Mouse (Mus musculus) CH12.LX (cell line): Measurements from ENCODE around the gene Serbp1. TPM values are rescaled to one million over a fixed set of nuclear protein-coding genes. Genes with fewer than 3 reads are reported as not detected.

ENCODE experiments used
- DNase-seq: peaks from one replicate; pipeline ENCODE4 v3.0.0-alpha.2; 2013; ENCODE audit errors: extremely low read depth
- H3K27ac ChIP-seq: 2 replicates; pipeline ENCODE4 v1.5.1; 2012; ENCODE audit warnings: low read depth, mild to moderate bottlenecking, control low read depth, moderate library complexity; ENCODE audit not compliant: insufficient read depth
- H3K27me3 ChIP-seq: replicated peaks from 2 replicates; pipeline ENCODE3; 2012; ENCODE audit warnings: inconsistent platforms
- H3K36me3 ChIP-seq, 2 experiments: replicated peaks in 1 of 2; 2 replicates each; pipeline versions ENCODE3 to v1.6.1; 2012; ENCODE audit warnings: inconsistent platforms in 1 of 2, low read length in 1 of 2, mild to moderate bottlenecking in 1 of 2, mixed read lengths in 1 of 2, moderate library complexity in 1 of 2; ENCODE audit not compliant: control insufficient read depth in 1 of 2, insufficient read depth in 1 of 2
- H3K4me1 ChIP-seq, 2 experiments: 2 replicates each; pipeline ENCODE4 v1.6.1; 2012; ENCODE audit warnings: inconsistent platforms in 1 of 2, moderate library complexity in 1 of 2; ENCODE audit not compliant: insufficient read depth in 2 of 2, control insufficient read depth in 1 of 2
- H3K4me2 ChIP-seq: 2 replicates; pipeline ENCODE4 v1.6.1; 2012; ENCODE audit warnings: low read depth, mild to moderate bottlenecking, control low read depth; ENCODE audit not compliant: poor library complexity, insufficient read depth, severe bottlenecking
- H3K4me3 ChIP-seq, 3 experiments: fragments of 150-350 bp in 1 of 3; sonication (generic) in 1 of 3; replicated peaks in 1 of 3; 2 replicates each; pipeline versions ENCODE3 to v1.5.1; 2011 to 2012; ENCODE audit warnings: low read depth in 2 of 3, low read length in 2 of 3, mild to moderate bottlenecking in 2 of 3, moderate library complexity in 2 of 3, control low read depth in 1 of 3, improper control_type of control experiment in 1 of 3, inconsistent platforms in 1 of 3, mixed read lengths in 1 of 3; ENCODE audit not compliant: poor library complexity in 1 of 3
- H3K79me2 ChIP-seq: replicated peaks from 2 replicates; pipeline ENCODE4 v1.6.1; 2012; ENCODE audit warnings: mild to moderate bottlenecking, moderate library complexity; ENCODE audit not compliant: control insufficient read depth, poor library complexity, insufficient read depth, severe bottlenecking; ENCODE audit errors: extremely low read depth
- H3K9ac ChIP-seq: 2 replicates; pipeline ENCODE4 v1.6.1; 2012; ENCODE audit warnings: low read depth, mild to moderate bottlenecking, control low read depth, moderate library complexity; ENCODE audit not compliant: insufficient read depth
- H3K9me3 ChIP-seq: replicated peaks from 2 replicates; pipeline ENCODE3; 2012; ENCODE audit warnings: low read length, inconsistent platforms, mixed read lengths
- BHLHE40 ChIP-seq: IDR thresholded peaks from 2 replicates; pipeline ENCODE4 v1.6.1; 2011; ENCODE audit warnings: mild to moderate bottlenecking, low read depth, low read length, improper control_type of control experiment
- CHD1 ChIP-seq: IDR thresholded peaks from 2 replicates; pipeline ENCODE4 v1.6.1; 2012; ENCODE audit warnings: low read depth, low read length, improper control_type of control experiment, inconsistent platforms
- CTCF ChIP-seq, 2 experiments: IDR thresholded peaks in 1 of 2; conservative IDR thresholded peaks in 1 of 2; 2 replicates each; pipeline ENCODE4 v1.5.1; 2011 to 2012; ENCODE audit warnings: low read depth in 2 of 2, low read length in 2 of 2, improper control_type of control experiment in 1 of 2, inconsistent platforms in 1 of 2, mild to moderate bottlenecking in 1 of 2, moderate library complexity in 1 of 2
- ELF1 ChIP-seq: IDR thresholded peaks from 2 replicates; pipeline ENCODE4 v1.6.1; 2014; ENCODE audit warnings: low read depth, mild to moderate bottlenecking, inconsistent platforms, low read length, improper control_type of control experiment
- EP300 ChIP-seq: IDR thresholded peaks from 2 replicates; pipeline ENCODE4 v1.6.1; 2011; ENCODE audit warnings: low read length, improper control_type of control experiment
- ETS1 ChIP-seq: conservative IDR thresholded peaks from 2 replicates; pipeline ENCODE4 v1.6.1; 2012; ENCODE audit warnings: low read depth, mild to moderate bottlenecking, inconsistent platforms, low read length, improper control_type of control experiment, moderate library complexity
- IRF4 ChIP-seq: IDR thresholded peaks from 2 replicates; pipeline ENCODE4 v1.6.1; 2014; ENCODE audit warnings: low read depth, mild to moderate bottlenecking, inconsistent platforms, low read length, improper control_type of control experiment
- JUND ChIP-seq: conservative IDR thresholded peaks from 2 replicates; pipeline ENCODE4 v1.6.1; 2011; ENCODE audit warnings: low read depth, low read length, improper control_type of control experiment
- KAT2A ChIP-seq: IDR thresholded peaks from 2 replicates; pipeline ENCODE4 v1.6.1; 2012; ENCODE audit warnings: low read length, improper control_type of control experiment, inconsistent platforms; ENCODE audit not compliant: insufficient replicate concordance
- MAFK ChIP-seq: IDR thresholded peaks from 2 replicates; pipeline ENCODE4 v1.6.1; 2011; ENCODE audit warnings: low read length, improper control_type of control experiment; ENCODE audit not compliant: insufficient replicate concordance
- MAZ ChIP-seq: IDR thresholded peaks from 2 replicates; pipeline ENCODE4 v1.6.1; 2012; ENCODE audit warnings: low read depth, mild to moderate bottlenecking, inconsistent platforms, low read length, improper control_type of control experiment, moderate library complexity
- MEF2A ChIP-seq: IDR thresholded peaks from 2 replicates; pipeline ENCODE4 v1.6.1; 2014; ENCODE audit warnings: low read depth, mild to moderate bottlenecking, inconsistent platforms, low read length, improper control_type of control experiment, borderline replicate concordance
- MXI1 ChIP-seq: IDR thresholded peaks from 2 replicates; pipeline ENCODE4 v1.6.1; 2011; ENCODE audit warnings: mild to moderate bottlenecking, low read depth, low read length, improper control_type of control experiment
- PAX5 ChIP-seq: IDR thresholded peaks from 2 replicates; pipeline ENCODE4 v1.6.1; 2012; ENCODE audit warnings: low read length, inconsistent platforms, mixed read lengths
- RAD21 ChIP-seq: IDR thresholded peaks from 2 replicates; pipeline ENCODE4 v1.6.1; 2011; ENCODE audit warnings: low read depth, mild to moderate bottlenecking, low read length, improper control_type of control experiment, moderate library complexity
- RCOR1 ChIP-seq: conservative IDR thresholded peaks from 2 replicates; pipeline ENCODE4 v1.6.1; 2012; ENCODE audit warnings: low read depth, mild to moderate bottlenecking, inconsistent platforms, low read length, improper control_type of control experiment
- SIN3A ChIP-seq: IDR thresholded peaks from 2 replicates; pipeline ENCODE4 v1.6.1; 2012; ENCODE audit warnings: low read length, improper control_type of control experiment, inconsistent platforms
- TCF12 ChIP-seq: IDR thresholded peaks from 2 replicates; pipeline ENCODE4 v1.6.1; 2014; ENCODE audit warnings: low read depth, mild to moderate bottlenecking, inconsistent platforms, low read length, improper control_type of control experiment
- UBTF ChIP-seq: IDR thresholded peaks from 2 replicates; pipeline ENCODE4 v1.6.1; 2012; ENCODE audit warnings: low read depth, mild to moderate bottlenecking, inconsistent platforms, low read length, improper control_type of control experiment, moderate library complexity
- USF1 ChIP-seq: IDR thresholded peaks from 2 replicates; pipeline ENCODE4 v1.6.1; 2014; ENCODE audit warnings: low read depth, mild to moderate bottlenecking, inconsistent platforms, low read length, improper control_type of control experiment
- USF2 ChIP-seq: conservative IDR thresholded peaks from 2 replicates; pipeline ENCODE4 v1.6.1; 2011; ENCODE audit warnings: low read depth, low read length, improper control_type of control experiment
- ZC3H11A ChIP-seq: IDR thresholded peaks from 2 replicates; pipeline ENCODE4 v1.6.1; 2012; ENCODE audit warnings: low read depth, mild to moderate bottlenecking, inconsistent platforms, low read length, improper control_type of control experiment
- ZKSCAN1 ChIP-seq: IDR thresholded peaks from 2 replicates; pipeline ENCODE4 v1.6.1; 2012; ENCODE audit warnings: low read depth, inconsistent platforms, low read length, improper control_type of control experiment, borderline replicate concordance
- ZMIZ1 ChIP-seq: IDR thresholded peaks from 2 replicates; pipeline ENCODE4 v1.6.1; 2012; ENCODE audit warnings: low read depth, mild to moderate bottlenecking, inconsistent platforms, low read length, improper control_type of control experiment
- ZNF384 ChIP-seq: IDR thresholded peaks from 2 replicates; pipeline ENCODE4 v1.6.1; 2012; ENCODE audit warnings: low read depth, low read length, improper control_type of control experiment, inconsistent platforms
- dilution Hi-C: fragments of 300-500 bp; cut with MboI; formaldehyde crosslinking; loops from 2 replicates; pipeline ENCODE4 v1.14.3; 2020; ENCODE audit warnings: low sequenced_read_pairs; ENCODE audit not compliant: extremely low pct_unique_long_range_greater_than_20kb, extremely low pct_ligation_motif_present
- in situ Hi-C: fragments of 300-500 bp; cut with MboI; formaldehyde crosslinking; loops from 3 replicates; pipeline ENCODE4 v1.14.3; 2019; ENCODE audit warnings: low sequenced_read_pairs, low pct_ligation_motif_present, low pct_unique_long_range_greater_than_20kb, mixed read lengths
- polyA plus RNA-seq: library from polyadenylated mRNA; unstranded; fragments of >175 nt; gene quantifications from 2 replicates; pipeline ENCODE4 v1.2.1, GENCODE M21; 2012; ENCODE audit warnings: low read depth; ENCODE audit not compliant: insufficient read length
- total RNA-seq, 2 experiments: library from RNA; depleted of rRNA; stranded (reverse); fragments of 300-350 nt in 1 of 2; fragments of >200 nt in 1 of 2; gene quantifications; 2 replicates each; pipeline ENCODE4 v1.2.3; 2012 to 2014

Gene Serbp1
- total and polyA plus RNA-seq, 3 experiments: 828 to 2,454 (median 835) TPM

- Histone ChIP-seq H3K4me2 (no peak overlapping the region), H3K27me3 (no peaks in the 10 kb centered on the region), H3K9ac (no peak overlapping the region), H3K79me2 (peaks cover 39% of the 10 kb centered on the region), H3K4me1 (no peaks in the 10 kb centered on the region), H3K4me3 (no peak overlapping the region), H3K36me3 (peaks cover 23 to 84% of the 10 kb centered on the region in 2 experiments), H3K27ac (no peak overlapping the region), H3K9me3 (no peaks in the 10 kb centered on the region)
- TF ChIP-seq SIN3A (no peak), USF2 (no peak), UBTF (no peak), CHD1 (no peak), ZNF384 (no peak), USF1 (no peak), RAD21 (no peak), JUND (no peak), CTCF (conservative IDR thresholded peaks at IDR 0.05 in 1 of 2, IDR thresholded peaks at IDR 0.05 in 1 of 2; ENCODE audit: low read depth in 2 of 2, low read length in 2 of 2) (no peak), TCF12 (no peak), MXI1 (no peak), ZC3H11A (no peak), BHLHE40 (no peak)
- in situ Hi-C loops: no loop called here
- dilution Hi-C loops: no loop called here
- no peak for DNase-seq
Measured at GRCm38 (mm10) chr6:67281614-67282197, 43.7 kb downstream of the Serbp1 start.

- Histone ChIP-seq H3K36me3 (peaks cover 20 to 84% of the 10 kb centered on the region in 2 experiments), H3K4me1 (no peaks in the 10 kb centered on the region), H3K27ac (no peak overlapping the region), H3K4me3 (no peak overlapping the region), H3K4me2 (no peak overlapping the region), H3K79me2 (peaks cover 31% of the 10 kb centered on the region), H3K9me3 (no peaks in the 10 kb centered on the region), H3K9ac (no peak overlapping the region), H3K27me3 (no peaks in the 10 kb centered on the region)
- in situ Hi-C loops: no loop called here
- dilution Hi-C loops: no loop called here
- no peak for TF ChIP-seq KAT2A
- TF ChIP-seq ZKSCAN1: no peak
- no peak for TF ChIP-seq TCF12
- no peak for TF ChIP-seq RAD21
- TF ChIP-seq ZMIZ1: no peak
- TF ChIP-seq IRF4: no peak
- TF ChIP-seq JUND: no peak
- TF ChIP-seq UBTF: no peak
- no peak for TF ChIP-seq MEF2A
- no peak for TF ChIP-seq ELF1
- TF ChIP-seq EP300: no peak
- no peak for TF ChIP-seq MXI1
- no peak for TF ChIP-seq BHLHE40
- TF ChIP-seq MAFK: no peak
- TF ChIP-seq RCOR1: no peak
- no peak for TF ChIP-seq PAX5
- TF ChIP-seq MAZ: no peak
- TF ChIP-seq ETS1: no peak
- no peak for TF ChIP-seq SIN3A
- no peak for DNase-seq
Measured at GRCm38 (mm10) chr6:67282897-67283296, 44.9 kb downstream of the Serbp1 start.
